Mouse (Mus musculus) midbrain, embryonic 14.5 days (tissue): ENCODE data around the gene Bloc1s3. TPM values are rescaled to one million over a fixed set of nuclear protein-coding genes. Genes with fewer than 3 reads are reported as not detected.

Source experiments
- ATAC-seq: fragments of 200-750 bp; cut with Nextera tagmentation; 2 replicates; pipeline ENCODE4 v1.8.0; 2017; ENCODE audit warnings: moderate number of reproducible peaks, moderate library complexity; ENCODE audit not compliant: low FRiP score, low TSS enrichment
- DNase-seq: peaks from one replicate; pipeline ENCODE4 v3.0.0-alpha.2; 2015
- H3K27ac ChIP-seq: fragments of 300-500 bp; sonication (generic); replicated peaks from 2 replicates; pipeline ENCODE4 v1.5.1; 2014; ENCODE audit warnings: mild to moderate bottlenecking, low read depth, low read length, moderate library complexity
- H3K27me3 ChIP-seq: fragments of 300-500 bp; sonication (generic); 2 replicates; pipeline ENCODE4 v1.6.1; 2014; ENCODE audit warnings: low read length, control low read depth, mixed read lengths; ENCODE audit not compliant: control insufficient read depth, insufficient read depth
- H3K36me3 ChIP-seq: fragments of 300-500 bp; sonication (generic); 2 replicates; pipeline ENCODE4 v1.6.1; 2014; ENCODE audit warnings: low read length, control low read depth; ENCODE audit not compliant: control insufficient read depth, insufficient read depth
- H3K4me1 ChIP-seq: fragments of 300-500 bp; sonication (generic); 2 replicates; pipeline ENCODE4 v1.6.1; 2014; ENCODE audit warnings: mild to moderate bottlenecking, antibody characterized with exemption, low read length, control low read depth; ENCODE audit not compliant: control insufficient read depth, insufficient read depth
- H3K4me2 ChIP-seq: fragments of 300-500 bp; sonication (generic); 2 replicates; pipeline ENCODE4 v1.6.1; 2014; ENCODE audit warnings: mild to moderate bottlenecking, low read length, moderate library complexity
- H3K4me3 ChIP-seq: fragments of 300-500 bp; sonication (generic); replicated peaks from 2 replicates; pipeline ENCODE4 v1.5.1; 2014; ENCODE audit warnings: low read depth, low read length
- H3K9ac ChIP-seq: fragments of 300-500 bp; sonication (generic); replicated peaks from 2 replicates; pipeline ENCODE4 v1.6.1; 2014; ENCODE audit warnings: mild to moderate bottlenecking, low read length, moderate library complexity
- H3K9me3 ChIP-seq: fragments of 300-500 bp; sonication (generic); 2 replicates; pipeline ENCODE4 v1.6.1; 2016; ENCODE audit warnings: low read length, control low read depth, mixed read lengths; ENCODE audit not compliant: control insufficient read depth
- WGBS: fragments of 180-500 bp; shearing (Covaris S2); extraction: QIAGEN DNeasy Blood & Tissue Kit; methylation state at CpG from one replicate; pipeline ENCODE4 v1.1.7; 2014; 5-methylcytosine and 5-hydroxymethylcytosine counted together
- polyA plus RNA-seq: library from polyadenylated mRNA; unstranded; fragments of >200 nt; fragmentation: Nextera tagmentation; extraction: Ambion mirVana; gene quantifications from 2 replicates; pipeline ENCODE4 v1.2.1, GENCODE M21; 2014

Gene Bloc1s3
- polyA plus RNA-seq, 1 experiment from 2014 or later = 2.5 TPM

GRCm38 (mm10) chr7:19508924-19509568 is 879 bp upstream of the Bloc1s3 start:
- Histone ChIP-seq H3K4me1 (peaks cover 18% of the 10 kb centered on the region), H3K36me3 (no peaks in the 10 kb centered on the region), H3K27ac (peak overlapping the region; percentile 85), H3K27me3 (no peaks in the 10 kb centered on the region), H3K4me2 (peak overlapping the region; percentile 67), H3K4me3 (peak overlapping the region; percentile 77), H3K9me3 (no peaks in the 10 kb centered on the region), H3K9ac (peak overlapping the region; percentile 81)
- ATAC-seq (peak; percentile 15; the same call in 1 of the 2 replicates), DNase-seq (peak; percentile 35)
- WGBS = 8% methylated on average over 15 of the region's 15 CpGs

GRCm38 (mm10) chr7:19507612-19507981 is 570 bp downstream of the Bloc1s3 start:
- DNase-seq (peak; percentile 40), ATAC-seq (no peak)
- H3K36me3 ChIP-seq = no peaks in the 10 kb centered on the region

GRCm38 (mm10) chr7:19506969-19507611 is 1.1 kb downstream of the Bloc1s3 start:
- DNase-seq (peak; percentile 91), ATAC-seq (peak; percentile 24; the same call in 1 of the 2 replicates)
- peak overlapping the region; percentile 85 for H3K27ac ChIP-seq
- peak overlapping the region; percentile 67 for H3K4me2 ChIP-seq
- no peaks in the 10 kb centered on the region for H3K36me3 ChIP-seq
- no peaks in the 10 kb centered on the region for H3K27me3 ChIP-seq
- under 1% methylated on average over 67 of the region's 71 CpGs for WGBS
- peaks cover 18% of the 10 kb centered on the region for H3K4me1 ChIP-seq
- H3K9ac ChIP-seq = peak overlapping the region; percentile 81
- peak overlapping the region; percentile 77 for H3K4me3 ChIP-seq
- no peaks in the 10 kb centered on the region for H3K9me3 ChIP-seq

More at GRCm38 (mm10) chr7:19507612-19507981, 570 bp downstream of the Bloc1s3 start:
- no peaks in the 10 kb centered on the region for H3K27me3 ChIP-seq
- no peaks in the 10 kb centered on the region for H3K9me3 ChIP-seq
- peak overlapping the region; percentile 77 for H3K4me3 ChIP-seq
- H3K4me1 ChIP-seq = peaks cover 18% of the 10 kb centered on the region
- peak overlapping the region; percentile 85 for H3K27ac ChIP-seq
- 3% methylated on average over 18 of the region's 18 CpGs for WGBS
- H3K4me2 ChIP-seq = peak overlapping the region; percentile 67
- H3K9ac ChIP-seq = peak overlapping the region; percentile 81; the same call in 1 of the 2 replicates

- Histone ChIP-seq H3K9me3 (no peaks in the 10 kb centered on the region), H3K4me3 (peak overlapping the region; percentile 77), H3K4me2 (peak overlapping the region; percentile 67), H3K9ac (no peak overlapping the region), H3K27ac (no peak overlapping the region), H3K4me1 (peaks cover 18% of the 10 kb centered on the region), H3K36me3 (no peaks in the 10 kb centered on the region), H3K27me3 (no peaks in the 10 kb centered on the region)
- WGBS = 22% methylated on average over 6 of the region's 6 CpGs
- ATAC-seq (no peak), DNase-seq (peak; percentile 24)
These were observed 1.8 kb downstream of the Bloc1s3 start for GRCm38 (mm10) chr7:19506326-19506725.

- ATAC-seq (no peak), DNase-seq (peak; percentile 74)
- no peak overlapping the region for H3K4me3 ChIP-seq
- 41% methylated on average over 5 of the region's 5 CpGs for WGBS
- no peaks in the 10 kb centered on the region for H3K36me3 ChIP-seq
- no peak overlapping the region for H3K4me2 ChIP-seq
- H3K27me3 ChIP-seq = no peaks in the 10 kb centered on the region
- H3K9ac ChIP-seq = no peak overlapping the region
- H3K9me3 ChIP-seq = no peaks in the 10 kb centered on the region
- no peak overlapping the region for H3K27ac ChIP-seq
- peaks cover 10% of the 10 kb centered on the region for H3K4me1 ChIP-seq
These were observed 4.6 kb downstream of the Bloc1s3 start for GRCm38 (mm10) chr7:19503481-19504068.

GRCm38 (mm10) chr7:19501658-19502057 is 6.5 kb downstream of the Bloc1s3 start:
- no peak for ATAC-seq
- 79% methylated on average over 4 of the region's 4 CpGs for WGBS
- no peak overlapping the region for H3K27ac ChIP-seq

GRCm38 (mm10) chr7:19500420-19501363 is 7.5 kb downstream of the Bloc1s3 start:
- ATAC-seq (no peak), DNase-seq (no peak)
- H3K4me2 ChIP-seq = no peak overlapping the region
- H3K9ac ChIP-seq = no peak overlapping the region
- H3K4me3 ChIP-seq = no peak overlapping the region
- no peak overlapping the region for H3K27ac ChIP-seq
- H3K27me3 ChIP-seq = no peaks in the 10 kb centered on the region
- H3K9me3 ChIP-seq = no peaks in the 10 kb centered on the region
- no peaks in the 10 kb centered on the region for H3K4me1 ChIP-seq
- 78% methylated on average over 12 of the region's 12 CpGs for WGBS
- no peaks in the 10 kb centered on the region for H3K36me3 ChIP-seq

More at GRCm38 (mm10) chr7:19501658-19502057, 6.5 kb downstream of the Bloc1s3 start:
- H3K9me3 ChIP-seq = no peaks in the 10 kb centered on the region
- H3K9ac ChIP-seq = no peak overlapping the region
- no peaks in the 10 kb centered on the region for H3K36me3 ChIP-seq
- H3K4me2 ChIP-seq = no peak overlapping the region
- DNase-seq = no peak
- H3K27me3 ChIP-seq = no peaks in the 10 kb centered on the region
- H3K4me3 ChIP-seq = no peak overlapping the region
- peaks cover 3% of the 10 kb centered on the region; the same call in 1 of the 2 replicates for H3K4me1 ChIP-seq

GRCm38 (mm10) chr7:19498326-19498725 is 9.8 kb downstream of the Bloc1s3 start:
- 92% methylated on average over 4 of the region's 4 CpGs for WGBS
- H3K4me3 ChIP-seq = no peak overlapping the region

More at GRCm38 (mm10) chr7:19498326-19498725, 9.8 kb downstream of the Bloc1s3 start:
- Histone ChIP-seq H3K27me3 (no peaks in the 10 kb centered on the region), H3K27ac (no peak overlapping the region), H3K4me2 (no peak overlapping the region), H3K9ac (no peak overlapping the region), H3K4me1 (no peaks in the 10 kb centered on the region), H3K9me3 (no peaks in the 10 kb centered on the region), H3K36me3 (no peaks in the 10 kb centered on the region)
- ATAC-seq = no peak
- DNase-seq = no peak
